Mouse (Mus musculus) left cerebral cortex, postnatal 14 days (tissue): ENCODE measurements at regions not wholly inside any gene's neighbourhood (a gene's known extent, or its start where the extent isn't known, plus 50 kb on each side); places are given as distances from the start of the nearest gene placed in this dataset.
A peak's percentile ranks its signal among the peaks of the same experiment; 100 is the strongest.

Source experiments
- DNase-seq, 2 experiments: peaks; one replicate each; pipeline ENCODE4 v3.0.0; 2021 to 2022; ENCODE audit warnings: low spot score in 2 of 2, mixed read lengths in 1 of 2
- intact Hi-C: fragments of 180-260 bp; cut with DNase I; formaldehyde crosslinking; loops from one replicate; pipeline ENCODE4 v1.15.1; 2025

DNA sequence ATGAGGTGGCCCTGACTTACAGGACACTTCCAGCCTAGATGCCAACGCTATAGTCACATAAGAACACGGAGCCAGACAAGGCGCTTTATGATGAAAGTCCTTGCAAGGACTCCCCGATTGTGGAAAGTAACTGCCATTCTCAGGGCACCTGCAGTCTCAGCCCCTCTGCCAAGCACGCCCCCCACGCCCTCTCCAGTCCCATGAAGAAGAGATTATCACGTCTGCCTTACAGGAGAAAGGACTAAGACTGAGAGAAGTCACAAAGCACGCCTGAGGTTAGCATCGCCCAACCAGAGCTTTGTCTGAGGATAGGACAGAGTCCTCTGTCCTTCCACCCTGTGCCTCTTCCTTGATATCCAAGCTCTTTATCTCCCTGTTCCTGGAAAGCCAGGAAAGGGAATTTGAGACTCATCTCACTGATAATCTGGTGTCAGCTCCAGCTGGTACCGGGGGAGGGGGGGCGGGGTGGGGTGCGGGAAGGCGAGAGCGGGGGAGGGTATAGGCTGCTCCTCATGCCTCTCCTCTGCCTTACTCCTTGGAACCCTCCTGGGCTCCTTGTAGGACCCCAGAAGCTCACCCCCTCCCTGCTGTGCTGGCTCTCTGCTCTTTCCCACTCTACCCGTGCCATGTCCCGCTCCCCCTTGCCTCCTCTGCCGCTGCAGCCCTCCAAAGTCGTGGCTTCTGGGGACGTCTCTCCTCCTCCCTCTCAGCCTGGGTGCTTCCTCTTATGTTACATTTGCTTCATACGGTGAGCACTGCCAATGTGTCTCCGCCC lies 224.7 kb upstream of the Nfe2l3 start:
- DNase-seq: no peak
- intact Hi-C loops: loop anchor here (2.0 to 5.0 kb wide), 2 partner anchors 170 to 373 kb away; no protein-coding TSS in a partner anchor

DNA sequence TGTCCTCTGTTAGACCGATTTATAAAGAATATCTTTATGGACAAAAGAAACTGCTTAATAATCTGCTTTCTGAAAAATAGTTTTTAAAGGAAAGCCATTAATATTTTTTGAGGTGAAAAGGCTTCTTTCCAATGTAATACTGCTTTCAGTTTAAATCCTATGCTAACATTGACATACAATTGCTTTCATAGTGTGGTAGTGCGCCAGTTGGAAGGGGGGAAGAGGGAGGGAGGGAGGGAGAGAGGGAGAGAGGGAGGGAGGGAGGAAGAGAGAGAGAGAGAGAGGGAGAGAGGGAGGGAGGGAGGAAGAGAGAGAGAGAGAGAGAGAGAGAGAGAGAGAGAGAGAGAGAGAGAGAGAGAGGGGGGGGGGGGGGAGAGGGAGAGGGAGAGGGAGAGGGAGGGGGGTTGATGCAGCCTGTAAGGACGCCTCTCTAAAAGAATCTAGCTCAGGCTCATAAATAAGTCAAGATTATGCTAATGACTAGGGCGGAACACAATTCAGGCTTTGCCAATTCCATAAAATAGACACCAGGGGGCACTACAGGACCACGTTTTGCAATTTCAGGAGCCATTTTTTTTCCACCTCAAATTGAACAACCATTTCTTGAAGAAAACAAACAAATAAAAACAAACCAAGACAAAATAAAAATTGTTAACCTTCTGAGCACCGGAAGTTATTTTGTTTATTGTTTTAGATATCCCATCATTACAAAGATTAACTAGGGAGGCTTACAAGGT lies 223.6 kb upstream of the Nfe2l3 start:
- intact Hi-C loops: loop anchor here (2.0 to 5.0 kb wide), 2 partner anchors 168 to 372 kb away; no protein-coding TSS in a partner anchor
- peak; percentile 67 to 81 for DNase-seq

DNA sequence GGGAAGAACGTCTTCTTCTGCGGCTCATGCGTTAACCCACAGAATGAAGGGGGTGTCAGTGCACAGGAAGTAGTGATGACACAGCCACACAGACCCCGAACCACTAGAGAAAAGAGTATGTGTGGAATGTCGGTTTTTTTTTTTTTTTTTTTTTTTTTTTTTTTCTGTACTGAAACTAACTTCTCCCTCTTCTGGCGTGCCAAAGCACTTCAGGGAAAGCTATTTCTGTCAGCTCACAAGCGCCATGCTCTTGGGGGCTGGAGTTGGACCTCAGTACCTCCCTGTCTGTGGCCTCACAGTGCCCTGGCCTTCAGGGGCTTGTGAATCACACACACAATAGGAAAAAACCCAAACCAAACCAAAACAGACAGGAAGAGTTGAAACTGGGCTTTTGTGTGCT lies 221.1 kb upstream of the Nfe2l3 start:
- intact Hi-C loops: loop anchor here (2.0 kb wide), 2 partner anchors 151 to 647 kb away; no protein-coding TSS in a partner anchor
- no peak for DNase-seq

DNA sequence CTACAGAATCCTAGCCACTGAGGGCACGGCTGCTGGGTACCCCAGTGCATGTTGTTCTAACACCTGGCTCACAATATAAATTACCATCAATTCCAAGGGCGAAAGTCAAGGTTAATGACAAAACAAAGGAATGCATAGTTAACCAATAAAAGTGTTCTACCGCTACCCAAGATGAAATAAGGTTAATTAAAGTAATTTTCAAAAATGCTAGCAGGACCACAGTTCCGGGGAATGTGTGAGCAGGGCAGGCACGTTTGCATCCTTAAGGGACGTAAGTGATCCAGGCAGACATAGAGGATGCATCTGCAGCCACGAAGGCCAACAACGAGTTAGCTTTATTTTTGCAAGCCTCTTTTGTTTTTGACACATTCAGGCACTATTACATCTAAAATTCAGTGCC lies 220.3 kb upstream of the Nfe2l3 start:
- intact Hi-C loops: no loop called here
- DNase-seq: no peak

DNA sequence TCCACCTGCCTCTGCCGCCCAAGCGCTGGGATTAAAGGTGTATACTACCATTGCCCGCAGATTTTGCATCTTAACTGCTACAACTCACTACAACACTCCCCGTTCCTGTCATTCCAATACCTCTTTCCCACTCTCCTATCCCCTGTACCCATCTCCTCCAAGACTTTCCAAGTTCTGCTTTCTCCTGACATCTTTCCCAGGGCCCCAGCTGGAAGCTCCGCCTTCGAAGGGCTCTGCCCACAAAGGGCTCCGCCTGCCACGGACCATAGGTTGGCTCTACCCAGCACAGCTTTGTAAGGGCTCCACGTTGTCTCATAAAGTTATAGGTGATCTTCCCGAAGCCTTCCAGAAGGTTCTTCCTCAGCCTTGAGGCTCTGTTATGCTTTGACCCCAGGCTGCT lies 217.1 kb upstream of the Nfe2l3 start:
- intact Hi-C loops: no loop called here
- no peak for DNase-seq

DNA sequence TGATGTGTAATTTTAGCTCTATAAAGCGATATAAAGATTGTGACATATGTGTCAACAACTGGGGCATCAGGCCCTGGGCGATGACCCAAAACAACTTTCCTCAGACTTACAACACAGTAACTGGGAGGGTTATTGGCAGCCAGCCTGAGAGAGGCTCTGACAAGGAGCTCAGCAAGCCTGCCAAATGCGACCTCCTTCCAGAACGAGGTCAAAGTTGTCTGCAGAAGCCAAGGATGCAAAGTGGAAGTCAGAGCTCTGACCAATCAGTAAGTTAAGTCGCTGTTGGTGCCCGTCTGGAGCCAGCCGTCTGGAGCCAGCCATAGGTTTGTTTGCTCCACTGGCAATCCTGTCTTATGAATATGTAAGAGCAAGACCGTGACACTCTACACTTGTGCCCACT lies 216.0 kb upstream of the Nfe2l3 start:
- intact Hi-C loops: no loop called here
- DNase-seq: peak in 1 of 2 experiments; percentile 19

DNA sequence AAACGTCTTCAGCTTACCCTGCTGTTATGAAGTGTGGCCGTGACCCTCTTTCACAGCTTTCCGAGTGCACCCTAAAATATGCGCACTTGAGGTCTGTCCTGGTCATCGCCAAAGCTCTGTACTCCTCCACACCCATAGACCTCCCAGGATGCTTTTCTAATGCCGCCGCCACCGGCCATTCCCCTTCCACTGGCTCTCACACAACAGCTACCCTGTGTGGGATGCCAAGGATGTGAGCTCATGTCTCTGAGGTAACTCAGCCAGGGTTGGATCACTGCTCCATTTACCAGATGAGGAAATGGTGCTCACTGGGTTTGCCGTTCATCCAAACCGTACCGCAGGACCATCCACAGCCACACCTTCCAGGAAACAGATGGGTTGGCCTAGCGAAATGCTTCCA lies 212.8 kb upstream of the Nfe2l3 start:
- intact Hi-C loops: no loop called here
- DNase-seq: no peak

DNA sequence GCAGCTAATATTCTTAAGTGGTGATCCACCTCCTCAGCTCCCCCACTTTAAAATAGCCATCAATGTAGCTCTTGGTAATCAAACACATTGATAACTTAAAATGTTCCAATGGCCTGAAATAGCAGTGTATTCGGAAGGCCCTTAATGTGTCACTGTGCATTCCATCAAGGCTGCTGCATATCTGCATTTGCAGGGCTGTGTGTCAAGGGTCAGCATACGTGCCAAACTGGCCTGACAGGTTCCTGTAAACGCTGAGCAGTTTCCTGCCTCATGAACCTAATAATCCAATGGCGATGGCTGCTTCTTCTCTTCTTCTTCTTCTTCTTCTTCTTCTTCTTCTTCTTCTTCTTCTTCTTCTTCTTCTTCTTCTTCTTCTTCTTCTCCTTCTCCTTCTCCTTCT lies 211.7 kb upstream of the Nfe2l3 start:
- intact Hi-C loops: no loop called here
- no peak for DNase-seq

DNA sequence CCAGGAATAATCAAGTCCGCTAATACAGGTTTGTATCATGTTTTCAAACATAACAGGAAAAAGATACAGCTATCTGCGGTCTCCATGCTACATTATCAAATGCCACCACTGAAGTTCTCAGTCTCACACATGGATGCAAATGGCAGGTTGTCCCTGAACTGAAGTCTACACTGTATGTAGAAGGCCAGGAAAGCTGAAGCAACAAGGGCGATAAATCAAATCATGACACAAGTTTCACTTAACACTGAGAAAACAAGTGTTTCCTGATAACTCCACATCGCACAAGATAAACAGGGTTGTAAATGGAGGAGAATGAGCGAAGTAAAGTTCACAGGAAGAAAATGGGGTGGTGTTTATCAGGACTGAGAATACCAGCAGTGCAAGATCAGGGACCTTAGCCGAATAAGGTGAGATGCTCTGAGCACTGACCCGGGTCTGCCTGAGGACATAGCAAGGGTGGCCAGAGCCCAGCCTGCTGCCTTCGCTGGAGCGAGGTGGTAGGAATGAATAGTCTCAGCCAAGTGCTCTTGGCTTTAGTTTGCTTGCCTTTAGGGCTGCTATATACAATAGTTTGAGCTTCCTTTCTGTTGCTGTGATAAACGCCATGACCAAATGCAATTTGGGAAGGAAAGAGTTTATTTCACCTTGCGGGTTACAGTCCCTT lies 196.3 kb upstream of the Nfe2l3 start:
- no peak for DNase-seq
- intact Hi-C loops: no loop called here

DNA sequence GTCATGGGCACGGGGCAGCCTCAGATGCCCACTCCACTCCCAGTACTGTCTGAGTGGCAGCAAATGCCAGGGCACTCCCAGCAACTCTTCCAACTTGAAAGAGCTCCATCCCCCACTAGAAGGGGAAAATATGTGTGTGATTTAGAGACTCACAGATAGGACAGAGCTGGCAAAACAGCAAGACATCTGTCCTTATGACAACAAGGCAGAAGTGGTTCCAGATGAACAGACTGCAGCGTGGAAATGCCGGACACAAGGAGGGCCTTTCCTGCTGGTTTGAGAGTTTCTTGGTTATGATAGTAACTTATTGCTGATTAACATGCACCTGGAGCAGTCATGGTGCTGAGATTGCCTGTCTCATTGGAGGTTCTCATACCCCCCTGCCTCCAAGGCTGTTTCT lies 192.4 kb upstream of the Nfe2l3 start:
- no peak for DNase-seq
- intact Hi-C loops: no loop called here

DNA sequence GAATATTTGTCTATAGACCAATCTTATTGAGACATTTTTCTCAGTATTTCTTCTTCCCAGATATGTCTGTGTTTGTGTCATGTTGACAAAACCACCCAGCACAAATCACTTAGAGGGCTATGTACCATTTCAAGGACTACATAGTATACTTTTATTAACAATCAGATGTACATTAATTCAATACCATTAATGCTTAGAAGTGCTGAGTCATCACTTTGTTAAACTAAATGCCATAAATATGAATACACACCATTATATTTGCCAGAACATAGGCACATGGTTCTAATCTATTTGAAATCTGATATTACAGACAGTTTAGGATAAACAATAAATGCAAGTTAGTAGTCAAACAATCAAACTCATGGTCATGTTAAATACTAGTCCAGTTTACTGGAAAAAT lies 182.2 kb upstream of the Nfe2l3 start:
- intact Hi-C loops: no loop called here
- no peak for DNase-seq

DNA sequence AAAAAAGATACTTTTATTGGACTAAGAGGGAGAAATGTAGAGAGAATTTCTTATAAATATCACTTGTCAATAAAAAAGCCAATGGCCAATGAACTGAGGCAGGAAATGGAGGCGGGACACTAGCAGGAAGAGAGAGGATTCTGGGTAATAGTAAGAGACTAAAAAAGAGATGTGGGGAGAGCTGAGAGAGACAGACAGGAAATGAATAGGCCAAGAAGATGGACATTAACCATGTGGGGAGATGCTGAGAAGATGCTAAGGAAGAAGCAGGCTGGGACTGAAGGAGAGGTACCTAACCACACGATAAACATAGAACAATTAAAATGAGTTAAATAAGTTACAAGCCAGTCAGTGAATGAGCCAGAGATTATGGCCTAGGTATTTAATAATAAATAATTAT lies 181.0 kb upstream of the Nfe2l3 start:
- intact Hi-C loops: no loop called here
- DNase-seq: no peak

DNA sequence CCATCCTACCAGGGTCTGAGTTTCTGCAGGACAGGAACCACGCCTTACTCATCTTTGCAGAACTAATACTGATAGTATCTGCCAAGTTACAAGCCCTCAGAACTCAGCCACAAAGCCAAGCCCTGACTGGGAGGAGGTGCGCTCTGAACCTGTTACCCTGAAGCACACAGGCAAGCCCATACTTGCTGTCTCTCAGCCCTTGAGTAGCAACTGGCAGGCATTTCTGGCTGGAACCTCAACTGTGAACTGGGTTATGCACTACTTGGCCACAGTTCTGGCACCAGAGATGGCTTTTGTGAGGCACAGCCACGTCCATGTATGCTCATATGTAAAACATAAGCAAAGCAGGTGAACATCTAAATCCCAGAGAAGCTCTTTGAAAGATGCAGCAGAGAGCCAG lies 179.7 kb upstream of the Nfe2l3 start:
- no peak for DNase-seq
- intact Hi-C loops: no loop called here

DNA sequence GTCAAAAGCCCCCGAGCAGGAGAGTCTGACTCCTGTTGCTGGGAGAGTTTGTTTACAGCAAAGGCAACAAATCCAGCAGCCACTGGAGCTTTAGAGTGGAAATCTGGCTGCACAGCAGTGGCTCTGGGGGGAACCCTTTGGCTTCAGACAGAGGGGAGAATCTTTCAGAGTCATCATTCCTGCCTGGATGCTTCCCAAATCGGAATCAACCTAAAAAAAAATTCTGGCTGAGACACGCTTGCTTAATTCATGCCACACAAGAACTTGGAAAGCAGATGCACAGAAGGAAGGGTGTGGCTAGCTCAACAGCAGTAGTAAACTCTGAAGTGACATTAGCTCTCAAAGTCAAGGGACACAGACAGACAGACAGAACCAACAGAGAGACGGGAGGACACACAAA lies 175.8 kb upstream of the Nfe2l3 start:
- no peak for DNase-seq
- intact Hi-C loops: no loop called here

DNA sequence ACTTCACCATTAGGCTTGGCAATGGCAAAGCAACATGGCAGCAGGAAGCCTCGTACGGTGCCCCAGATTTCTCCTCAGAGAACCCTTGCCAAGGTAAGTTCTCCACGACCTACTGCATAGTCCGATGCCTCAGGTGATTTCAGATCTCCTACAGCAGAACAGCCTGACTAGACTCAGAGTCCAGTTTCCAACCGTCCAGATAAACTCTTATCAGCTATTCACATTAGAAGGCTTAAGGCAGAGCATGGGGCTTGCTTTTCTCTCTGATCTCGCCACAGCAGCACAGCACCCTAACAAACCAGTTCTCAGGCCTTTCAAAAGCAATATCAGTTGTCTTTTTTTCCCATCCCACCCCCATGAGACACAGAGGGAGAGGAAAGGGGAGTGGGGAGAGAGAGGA lies 174.9 kb upstream of the Nfe2l3 start:
- DNase-seq: no peak
- intact Hi-C loops: no loop called here

DNA sequence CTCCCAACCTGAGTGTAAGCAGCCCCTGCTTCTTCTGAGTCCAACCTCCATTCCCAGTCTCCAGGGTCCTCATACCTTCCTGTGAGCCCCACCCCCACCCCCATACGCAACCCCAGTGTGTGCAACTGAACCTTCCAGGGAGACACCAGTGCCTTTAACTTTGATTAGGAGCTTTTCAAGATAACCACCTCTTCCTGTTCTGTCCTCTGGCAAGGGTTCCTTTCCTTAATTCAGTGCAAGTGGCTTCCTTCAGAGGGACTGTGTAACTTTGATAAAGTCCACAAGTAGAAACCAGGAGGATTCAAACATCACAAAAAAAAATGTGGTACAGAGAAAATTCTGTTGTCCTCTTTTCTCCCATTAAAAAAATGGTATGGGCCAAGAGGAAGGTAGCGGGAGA lies 174.2 kb upstream of the Nfe2l3 start:
- no peak for DNase-seq
- intact Hi-C loops: no loop called here

DNA sequence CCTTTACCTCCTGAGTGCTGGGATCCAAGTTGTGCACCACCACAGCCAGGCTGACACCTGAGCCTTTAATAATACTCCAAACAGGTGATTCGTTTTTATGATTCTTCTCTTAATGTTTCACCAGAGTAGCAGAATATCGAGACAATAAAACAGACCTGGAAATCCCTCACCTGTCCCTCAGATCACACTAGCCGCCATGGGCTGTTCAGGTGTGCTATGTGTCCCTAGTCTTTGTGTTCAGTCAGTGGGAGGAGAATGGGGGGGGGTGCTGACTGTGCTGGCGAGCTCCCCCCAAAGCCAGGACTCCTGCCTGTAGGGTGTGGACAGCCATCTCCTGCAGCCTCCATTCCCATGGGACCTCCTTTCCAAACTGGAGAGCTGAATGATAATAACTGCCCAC lies 168.9 kb upstream of the Nfe2l3 start:
- DNase-seq: no peak
- intact Hi-C loops: no loop called here

DNA sequence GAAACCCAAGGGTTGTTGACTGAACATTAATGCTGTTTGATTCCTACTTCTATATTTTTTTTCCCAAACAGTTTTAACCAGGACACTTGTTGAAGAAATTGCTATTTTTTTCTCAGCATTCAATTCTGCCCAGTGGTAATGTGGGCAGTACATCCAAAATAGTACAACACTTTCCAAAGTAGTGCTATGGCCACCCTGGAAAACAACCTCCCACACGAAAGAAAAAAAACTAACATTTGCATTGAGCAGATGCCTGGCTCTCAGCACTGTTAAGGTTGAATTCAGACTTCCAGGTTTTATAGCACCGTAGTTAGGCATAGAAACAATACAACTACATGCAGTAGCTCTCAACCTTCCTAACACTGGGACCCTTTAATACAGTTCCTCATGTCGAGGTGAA lies 167.1 kb upstream of the Nfe2l3 start:
- intact Hi-C loops: no loop called here
- peak; percentile 44 to 71 for DNase-seq

DNA sequence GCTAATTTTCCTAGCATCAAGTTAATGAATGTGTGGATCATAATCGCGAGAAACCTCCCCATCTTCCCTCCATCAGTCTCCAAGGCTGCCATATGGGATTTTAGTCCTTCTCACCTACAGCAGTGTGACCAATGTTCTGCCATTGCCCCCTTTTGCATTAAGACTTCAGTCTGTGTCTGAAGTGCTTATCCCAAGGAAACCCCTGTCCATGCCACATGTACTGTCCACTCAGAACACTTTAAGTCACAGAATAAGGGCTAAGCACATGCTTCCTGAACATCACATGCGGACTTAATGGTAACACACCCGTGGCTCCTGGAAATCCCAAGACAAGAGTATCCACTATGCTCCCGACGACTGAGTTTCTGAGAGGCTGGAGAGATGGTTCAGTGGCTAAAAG lies 165.7 kb upstream of the Nfe2l3 start:
- intact Hi-C loops: no loop called here
- DNase-seq: no peak

DNA sequence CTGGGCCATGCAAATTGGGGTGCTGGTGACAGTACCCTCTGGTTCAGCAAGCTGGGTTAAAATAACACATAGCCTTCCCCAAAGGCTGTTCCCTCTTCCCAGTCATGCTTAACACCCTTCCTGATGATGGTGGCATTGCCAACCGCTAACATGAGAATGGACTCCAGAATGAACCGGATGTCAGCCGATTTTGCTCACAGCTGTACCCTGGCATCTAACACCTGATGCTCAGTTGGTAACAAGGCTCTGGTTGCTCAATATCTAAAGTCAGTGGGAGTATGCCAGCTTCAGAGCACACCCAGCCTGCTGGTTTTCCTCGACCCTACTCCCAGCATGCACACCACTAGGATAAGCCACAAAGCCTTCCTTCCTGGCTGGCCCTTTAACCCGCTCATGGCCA lies 164.6 kb upstream of the Nfe2l3 start:
- no peak for DNase-seq
- intact Hi-C loops: no loop called here

DNA sequence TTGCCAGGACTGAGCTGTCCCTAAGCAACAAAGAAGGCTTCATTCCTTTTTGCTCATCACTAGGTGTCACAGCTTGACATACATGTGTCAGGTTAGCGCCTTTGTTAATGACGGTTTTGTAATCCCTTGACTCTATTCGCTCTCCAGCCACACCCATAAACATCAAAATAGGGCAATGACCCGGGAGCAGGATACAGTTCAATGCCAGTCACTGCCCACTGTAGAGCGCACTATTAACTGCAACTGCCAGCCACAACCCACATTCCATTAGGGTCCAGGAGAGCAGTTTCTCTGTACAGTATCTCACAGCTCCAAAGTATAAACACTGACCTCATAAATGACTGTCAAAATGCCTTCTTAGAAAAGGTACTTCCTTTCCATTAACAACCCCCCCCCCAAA lies 163.5 kb upstream of the Nfe2l3 start:
- intact Hi-C loops: no loop called here
- DNase-seq: no peak
